Mouse (Mus musculus) urinary bladder, postnatal 10 days (tissue): ENCODE data around the gene Eif3c.

Experiments
- DNase-seq: peaks from one replicate; pipeline ENCODE4 v3.0.0; 2022; ENCODE audit warnings: low spot score

Gene Eif3c

GRCm38 (mm10) chr7:126545631-126546030, 20.6 kb downstream of the Eif3c start:
- no peak for DNase-seq

GRCm38 (mm10) chr7:126541661-126542060, 24.6 kb downstream of the Eif3c start:
- DNase-seq, result no peak

GRCm38 (mm10) chr7:126537820-126538585, 28.2 kb downstream of the Eif3c start:
- no peak for DNase-seq

GRCm38 (mm10) chr7:126536466-126536865, 29.7 kb downstream of the Eif3c start:
- DNase-seq, result no peak

- DNase-seq, result no peak
These were observed 30.4 kb downstream of the Eif3c start for GRCm38 (mm10) chr7:126535766-126536165.

- no peak for DNase-seq
These were observed 32.8 kb downstream of the Eif3c start for GRCm38 (mm10) chr7:126533434-126533833.

GRCm38 (mm10) chr7:126528166-126528577, 38.0 kb downstream of the Eif3c start:
- no peak for DNase-seq

- DNase-seq, result no peak
These were observed 42.9 kb downstream of the Eif3c start for GRCm38 (mm10) chr7:126523316-126523715.

GRCm38 (mm10) chr7:126519513-126519912, 46.7 kb downstream of the Eif3c start:
- no peak for DNase-seq

GRCm38 (mm10) chr7:126518261-126518941, 47.8 kb downstream of the Eif3c start:
- no peak for DNase-seq

GRCm38 (mm10) chr7:126511287-126511686, 54.9 kb downstream of the Eif3c start:
- DNase-seq, result no peak

- no peak for DNase-seq
These were observed 59.0 kb downstream of the Eif3c start for GRCm38 (mm10) chr7:126507126-126507778.

GRCm38 (mm10) chr7:126504913-126505312, 61.3 kb downstream of the Eif3c start:
- DNase-seq, result no peak

- DNase-seq, result peak; percentile 98
These were observed 62.8 kb downstream of the Eif3c start, which contains the start of gene Atxn2l for GRCm38 (mm10) chr7:126503273-126503878. Atxn2l (minus strand) TSS chr7:126503437.

- DNase-seq, result no peak
These were observed 63.5 kb downstream of the Eif3c start for GRCm38 (mm10) chr7:126502751-126503150.

- DNase-seq, result peak; percentile 66
These were observed 64.0 kb downstream of the Eif3c start for GRCm38 (mm10) chr7:126502023-126502741.

GRCm38 (mm10) chr7:126501684-126502022, 64.6 kb downstream of the Eif3c start:
- no peak for DNase-seq

- DNase-seq, result no peak
These were observed 66.8 kb downstream of the Eif3c start for GRCm38 (mm10) chr7:126499416-126499815.

GRCm38 (mm10) chr7:126497966-126498365, 68.2 kb downstream of the Eif3c start:
- DNase-seq, result no peak

GRCm38 (mm10) chr7:126496475-126496874, 69.7 kb downstream of the Eif3c start:
- no peak for DNase-seq
